Mouse (Mus musculus) limb, embryonic 11.5 days (tissue): ENCODE measurements around the gene Ppfia1. TPM values are rescaled to one million over a fixed set of nuclear protein-coding genes. Genes with fewer than 3 reads are reported as not detected.

ENCODE experiments used
- ATAC-seq: fragments of 200-750 bp; cut with Nextera tagmentation; 2 replicates; pipeline ENCODE4 v1.8.0; 2017; ENCODE audit warnings: low read depth; ENCODE audit not compliant: insufficient number of reproducible peaks, low FRiP score, low TSS enrichment
- DNase-seq: peaks from one replicate; pipeline ENCODE4 v3.0.0-alpha.2; 2015; ENCODE audit warnings: low spot score
- H3K27ac ChIP-seq: fragments of 300-500 bp; sonication (generic); replicated peaks from 2 replicates; pipeline ENCODE4 v1.5.1; 2014; ENCODE audit warnings: low read depth, mild to moderate bottlenecking, low read length
- H3K27me3 ChIP-seq: fragments of 300-500 bp; sonication (generic); 2 replicates; pipeline ENCODE4 v1.6.1; 2014; ENCODE audit warnings: mild to moderate bottlenecking, low read length, mixed read lengths; ENCODE audit not compliant: control insufficient read depth, insufficient read depth
- H3K36me3 ChIP-seq: fragments of 300-500 bp; sonication (generic); 2 replicates; pipeline ENCODE4 v1.6.1; 2014; ENCODE audit warnings: mild to moderate bottlenecking, low read length, moderate library complexity, mixed read lengths; ENCODE audit not compliant: control insufficient read depth, insufficient read depth
- H3K4me1 ChIP-seq: fragments of 300-500 bp; sonication (generic); 2 replicates; pipeline ENCODE4 v1.6.1; 2014; ENCODE audit warnings: low read length, mixed read lengths; ENCODE audit not compliant: control insufficient read depth, insufficient read depth
- H3K4me2 ChIP-seq: fragments of 300-500 bp; sonication (generic); 2 replicates; pipeline ENCODE4 v1.6.1; 2014; ENCODE audit warnings: low read depth, mild to moderate bottlenecking, moderate library complexity; ENCODE audit not compliant: severe bottlenecking
- H3K4me3 ChIP-seq: fragments of 300-500 bp; sonication (generic); 2 replicates; pipeline ENCODE4 v1.5.1; 2014; ENCODE audit warnings: low read depth, low read length
- H3K9ac ChIP-seq: fragments of 300-500 bp; sonication (generic); 2 replicates; pipeline ENCODE4 v1.6.1; 2014; ENCODE audit warnings: mild to moderate bottlenecking, low read length
- H3K9me3 ChIP-seq: fragments of 300-500 bp; sonication (generic); 2 replicates; pipeline ENCODE4 v1.6.1; 2016; ENCODE audit warnings: low read length; ENCODE audit not compliant: control insufficient read depth
- WGBS: fragments of 180-500 bp; shearing (Covaris S2); extraction: QIAGEN DNeasy Blood & Tissue Kit; methylation state at CpG from one replicate; pipeline ENCODE4 v1.1.7; 2014; 5-methylcytosine and 5-hydroxymethylcytosine counted together
- polyA plus RNA-seq: library from polyadenylated mRNA; unstranded; fragments of >200 nt; fragmentation: Nextera tagmentation; extraction: Ambion mirVana; gene quantifications from 2 replicates; pipeline ENCODE4 v1.2.1, GENCODE M21; 2014

Gene Ppfia1
- polyA plus RNA-seq, 1 experiment from 2014 or later, result 47.9 TPM

DNA sequence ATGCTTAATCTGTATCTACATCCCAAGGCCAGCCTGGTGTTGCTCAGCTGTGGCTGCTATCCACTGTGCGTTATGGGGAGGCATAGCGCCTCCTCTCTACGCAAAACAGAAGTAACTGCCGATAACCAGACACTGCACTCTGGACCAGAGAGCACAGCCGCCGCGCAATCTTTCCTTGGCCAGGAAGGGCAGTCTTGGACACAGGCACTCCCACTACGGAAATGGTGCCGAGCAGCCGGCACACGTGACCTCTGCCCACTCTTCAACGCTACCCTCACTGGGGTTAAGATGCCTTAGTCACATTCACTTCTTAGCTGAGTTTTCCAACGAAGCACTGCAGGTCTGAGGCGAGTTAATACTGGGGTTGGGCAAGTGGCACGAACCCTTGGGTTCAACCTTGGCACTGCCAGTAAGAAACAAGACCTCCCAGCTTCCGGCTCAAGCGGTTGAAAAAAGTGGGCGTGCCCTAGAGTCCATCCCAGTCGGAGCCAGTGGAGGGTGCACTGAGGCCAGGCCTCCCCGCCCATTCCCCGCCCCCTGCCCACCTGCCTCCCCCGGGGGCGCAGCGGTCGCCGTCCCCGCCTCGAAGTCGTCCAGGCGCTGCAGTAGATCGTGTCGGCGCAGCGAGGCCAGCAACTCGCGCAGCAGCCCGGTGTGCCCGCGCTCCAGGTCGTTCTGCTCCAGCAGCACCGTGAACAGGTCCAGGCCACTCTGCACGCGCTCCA lies 28.2 kb upstream of the Ppfia1 start:
- Histone ChIP-seq H3K9ac (peak overlapping the region; percentile 76), H3K36me3 (0 out of 2 replicates have a peak, but pooled peaks cover 4% of the 10 kb centered on the region), H3K4me3 (peak overlapping the region; percentile 75), H3K27ac (peak overlapping the region; percentile 84), H3K27me3 (no peaks in the 10 kb centered on the region), H3K4me1 (peaks cover 3% of the 10 kb centered on the region), H3K9me3 (no peaks in the 10 kb centered on the region), H3K4me2 (peak overlapping the region; percentile 78)
- WGBS, result under 1% methylated on average over 43 of the region's 43 CpGs
- peak; percentile 88 for ATAC-seq
- DNase-seq, result peak; percentile 83

DNA sequence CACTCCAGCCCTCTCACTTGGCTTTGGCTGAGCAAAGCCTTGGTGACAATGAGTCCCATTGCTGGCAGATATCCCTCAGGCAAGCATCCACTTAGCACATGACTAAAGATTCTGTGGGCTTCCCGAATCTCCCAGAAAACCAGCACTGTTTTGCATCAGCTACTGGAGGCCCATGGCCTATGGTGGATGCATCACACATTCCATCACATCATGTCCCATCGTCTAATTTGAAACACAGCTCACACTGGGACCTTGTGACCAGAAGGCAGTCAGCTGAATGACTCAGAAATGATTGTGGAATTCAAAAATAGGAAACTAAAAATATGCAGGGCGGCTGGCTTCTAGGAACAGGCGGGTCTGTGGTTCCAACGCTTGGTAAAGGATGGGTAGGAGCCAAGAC lies 24.3 kb upstream of the Ppfia1 start:
- peaks cover 3% of the 10 kb centered on the region for H3K4me1 ChIP-seq
- no peak overlapping the region for H3K9ac ChIP-seq
- WGBS, result 91% methylated on average over 5 of the region's 5 CpGs
- H3K4me2 ChIP-seq, result no peak overlapping the region
- no peaks in the 10 kb centered on the region for H3K9me3 ChIP-seq
- H3K27ac ChIP-seq, result no peak overlapping the region
- DNase-seq (no peak), ATAC-seq (no peak)
- H3K27me3 ChIP-seq, result no peaks in the 10 kb centered on the region
- H3K4me3 ChIP-seq, result no peak overlapping the region
- H3K36me3 ChIP-seq, result 0 out of 2 replicates have a peak, but pooled peaks cover 4% of the 10 kb centered on the region

DNA sequence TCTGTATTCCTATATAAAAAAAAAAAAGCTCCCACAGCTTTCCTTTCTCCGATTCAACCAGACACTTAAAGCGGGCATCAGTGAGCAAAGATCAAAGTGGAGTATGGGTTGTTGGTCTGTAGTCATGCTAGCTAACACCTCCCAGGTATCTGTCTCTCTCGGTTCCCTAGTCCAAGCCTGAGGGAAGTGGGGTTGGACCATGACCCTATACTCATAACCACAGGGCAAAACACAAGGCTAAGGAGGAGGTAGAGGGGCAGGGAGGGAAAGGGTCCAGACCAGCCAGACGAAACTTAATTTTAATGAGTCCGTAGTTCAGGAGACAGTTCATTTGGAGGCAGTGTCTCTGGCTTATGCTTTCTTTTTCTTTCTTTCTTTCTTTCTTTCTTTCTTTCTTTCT lies 18.7 kb upstream of the Ppfia1 start:
- no peak for ATAC-seq
- no peak for DNase-seq
- no peak overlapping the region for H3K4me3 ChIP-seq

DNA sequence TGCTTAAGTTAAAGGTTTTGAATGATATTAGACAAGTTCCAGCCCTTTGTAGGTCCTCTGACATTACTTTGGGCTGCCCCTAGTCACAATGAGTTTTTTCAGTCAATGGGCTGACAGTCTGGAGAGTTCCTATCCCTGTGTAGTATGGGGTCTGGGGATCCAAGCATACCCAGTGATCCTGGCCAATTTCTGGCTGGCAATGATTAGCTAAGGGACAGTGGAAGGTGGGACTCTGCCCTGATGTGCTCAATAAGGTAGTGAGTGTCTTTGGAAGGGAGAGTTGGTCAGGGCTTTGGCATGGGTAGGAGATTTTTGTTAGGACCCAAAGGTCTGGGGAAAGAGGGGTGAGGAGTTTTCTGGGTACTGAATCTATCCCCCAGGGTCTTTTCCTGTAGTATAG lies 18.1 kb upstream of the Ppfia1 start:
- Histone ChIP-seq H3K4me2 (no peak overlapping the region), H3K27me3 (no peaks in the 10 kb centered on the region), H3K4me3 (no peak overlapping the region), H3K9me3 (no peaks in the 10 kb centered on the region), H3K36me3 (no peaks in the 10 kb centered on the region), H3K4me1 (no peaks in the 10 kb centered on the region), H3K27ac (no peak overlapping the region), H3K9ac (no peak overlapping the region)
- no peak for DNase-seq
- no peak for ATAC-seq

More for the DNA sequence above, 18.7 kb upstream of the Ppfia1 start:
- Histone ChIP-seq H3K9me3 (no peaks in the 10 kb centered on the region), H3K4me2 (no peak overlapping the region), H3K36me3 (no peaks in the 10 kb centered on the region), H3K9ac (no peak overlapping the region), H3K27me3 (no peaks in the 10 kb centered on the region), H3K27ac (no peak overlapping the region), H3K4me1 (no peaks in the 10 kb centered on the region)
- WGBS, result 81% methylated on average over 5 of the region's 5 CpGs

DNA sequence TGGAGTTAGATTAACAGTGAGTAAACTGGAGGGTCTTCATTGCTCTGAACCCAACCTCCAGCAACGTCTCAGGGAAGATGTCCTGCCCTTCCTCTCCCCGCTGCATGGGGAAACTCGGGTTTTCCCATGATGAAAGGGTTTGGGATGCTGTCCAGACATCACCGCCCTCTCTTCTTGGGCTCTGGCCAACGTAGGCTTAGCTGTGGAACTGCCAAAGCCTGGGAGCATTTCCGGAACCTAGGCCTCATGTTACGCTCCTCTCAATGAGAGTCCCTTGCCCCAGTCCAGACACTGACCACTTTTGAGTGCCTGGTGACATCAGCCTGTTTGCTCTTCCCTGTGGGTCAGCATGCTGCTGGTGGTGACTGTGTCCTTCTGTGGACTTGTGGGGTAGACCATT lies 15.9 kb upstream of the Ppfia1 start:
- Histone ChIP-seq H3K4me3 (no peak overlapping the region), H3K9ac (no peak overlapping the region), H3K4me2 (no peak overlapping the region), H3K36me3 (no peaks in the 10 kb centered on the region), H3K9me3 (no peaks in the 10 kb centered on the region), H3K27me3 (no peaks in the 10 kb centered on the region), H3K27ac (no peak overlapping the region), H3K4me1 (no peaks in the 10 kb centered on the region)
- no peak for DNase-seq
- ATAC-seq, result no peak
- 79% methylated on average over 7 of the region's 7 CpGs for WGBS

DNA sequence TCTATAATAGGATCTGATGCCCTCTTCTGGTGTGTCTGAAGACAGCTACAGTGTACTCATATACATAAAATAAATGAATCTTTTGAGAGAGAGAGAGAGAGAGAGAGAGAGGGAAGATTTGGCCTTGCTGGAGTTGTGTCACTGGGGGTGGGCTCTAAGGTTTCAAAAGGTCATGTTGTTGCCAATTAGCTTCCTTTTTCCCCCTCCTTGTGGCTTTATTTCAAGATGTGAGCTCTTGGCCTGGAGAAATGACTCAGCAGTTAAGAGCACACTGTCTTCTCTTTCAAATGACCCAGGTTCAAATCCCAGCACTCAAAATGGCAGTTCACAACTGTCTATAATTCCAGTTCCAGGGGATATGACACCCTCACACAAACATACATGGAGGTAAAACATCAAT lies 14.6 kb upstream of the Ppfia1 start:
- no peak overlapping the region for H3K4me2 ChIP-seq
- no peak overlapping the region for H3K4me3 ChIP-seq
- no peak for DNase-seq
- H3K9me3 ChIP-seq, result no peaks in the 10 kb centered on the region
- H3K9ac ChIP-seq, result no peak overlapping the region
- ATAC-seq, result no peak
- no peaks in the 10 kb centered on the region for H3K36me3 ChIP-seq
- H3K27ac ChIP-seq, result no peak overlapping the region
- no peaks in the 10 kb centered on the region for H3K4me1 ChIP-seq
- no peaks in the 10 kb centered on the region for H3K27me3 ChIP-seq

DNA sequence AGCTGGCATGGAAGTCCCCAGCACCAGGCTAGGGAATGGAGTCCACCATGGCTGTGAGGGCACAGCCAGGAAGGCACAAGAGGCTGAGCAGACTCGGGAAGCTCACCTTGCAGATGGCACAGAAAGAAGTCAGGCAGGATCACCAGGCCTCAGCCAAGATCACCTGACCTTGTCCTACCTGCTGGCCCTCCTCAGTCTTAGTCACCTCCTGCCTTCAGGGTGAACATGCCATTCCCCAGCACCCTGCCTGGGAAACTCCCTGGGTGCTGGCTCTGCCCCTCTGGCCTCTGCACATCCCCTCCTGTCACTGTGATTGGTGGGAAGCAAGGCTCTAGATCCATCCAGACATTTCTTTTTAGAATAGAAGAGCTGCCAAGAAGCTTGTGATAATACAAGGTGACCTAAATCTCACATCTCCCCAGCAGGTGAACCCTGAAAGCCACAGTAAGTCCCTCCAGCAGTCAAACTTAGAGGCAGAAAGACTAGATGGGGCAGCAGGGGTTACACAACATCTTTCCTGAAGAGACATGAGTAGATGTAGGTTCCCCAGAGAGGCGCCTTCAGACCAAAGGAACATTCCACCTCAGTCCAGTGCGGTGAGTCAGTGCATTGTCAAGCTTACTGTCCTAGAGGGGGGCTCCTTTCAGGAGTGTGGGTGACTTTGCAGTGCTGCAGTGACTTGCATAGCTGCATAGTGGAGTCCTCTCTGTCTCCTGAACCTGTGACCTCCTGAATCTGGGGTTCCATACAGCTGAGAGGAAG lies 13.6 kb upstream of the Ppfia1 start:
- ATAC-seq, result no peak
- no peak overlapping the region for H3K9ac ChIP-seq
- H3K9me3 ChIP-seq, result no peaks in the 10 kb centered on the region
- H3K36me3 ChIP-seq, result no peaks in the 10 kb centered on the region
- H3K4me1 ChIP-seq, result no peaks in the 10 kb centered on the region
- H3K27ac ChIP-seq, result no peak overlapping the region
- no peak for DNase-seq
- no peak overlapping the region for H3K4me3 ChIP-seq
- WGBS, result 75% methylated on average over 3 of the region's 3 CpGs
- H3K4me2 ChIP-seq, result no peak overlapping the region
- H3K27me3 ChIP-seq, result no peaks in the 10 kb centered on the region

DNA sequence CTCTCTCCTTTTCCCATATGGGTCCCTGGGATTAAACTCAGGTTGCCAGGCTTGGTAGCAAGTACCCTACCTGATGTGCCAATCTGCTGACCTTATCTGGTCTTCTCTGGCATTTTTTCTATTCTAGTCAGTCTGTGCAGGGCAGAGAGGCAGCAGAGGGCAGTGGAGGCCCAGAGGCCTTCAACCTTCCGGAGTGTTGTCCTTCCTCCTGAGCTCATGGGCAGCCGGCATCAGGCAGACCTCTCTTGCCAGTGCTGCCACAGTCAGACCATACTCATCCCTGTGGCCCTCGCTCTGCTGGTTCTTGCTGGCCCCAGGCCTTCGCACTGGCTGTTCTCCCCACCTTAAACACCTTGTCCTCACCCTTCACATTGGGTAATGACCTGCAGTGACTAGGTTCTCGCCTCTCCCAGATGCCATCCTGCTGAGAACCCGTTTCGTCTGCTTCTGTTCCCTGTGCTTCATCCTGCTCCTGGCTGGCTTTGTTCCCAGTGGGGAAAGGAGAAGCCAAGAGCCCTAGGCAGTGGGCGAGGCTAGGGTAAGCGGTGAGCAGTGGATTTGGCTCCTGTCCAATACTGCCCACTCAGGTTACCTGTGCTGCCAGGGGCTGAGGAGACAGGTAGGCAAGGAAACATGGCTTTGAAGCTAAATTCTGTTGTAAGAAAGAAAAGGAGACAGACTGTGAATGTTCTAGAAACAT lies 10.1 kb upstream of the Ppfia1 start:
- H3K4me1 ChIP-seq, result no peaks in the 10 kb centered on the region
- no peaks in the 10 kb centered on the region for H3K36me3 ChIP-seq
- no peak overlapping the region for H3K4me2 ChIP-seq
- H3K27ac ChIP-seq, result no peak overlapping the region
- H3K27me3 ChIP-seq, result no peaks in the 10 kb centered on the region
- H3K9ac ChIP-seq, result no peak overlapping the region
- no peak for ATAC-seq
- 65% methylated on average over 9 of the region's 9 CpGs for WGBS
- H3K4me3 ChIP-seq, result no peak overlapping the region
- H3K9me3 ChIP-seq, result no peaks in the 10 kb centered on the region
- DNase-seq, result no peak
